Mouse (Mus musculus): ENCODE measurements at regions not wholly inside any gene's neighbourhood (a gene's known extent, or its start where the extent isn't known, plus 50 kb on each side); places are given as distances from the start of the nearest gene placed in this dataset.

GRCm38 (mm10) chr3:14381421-14381992 lies 99.0 kb upstream of the Slc7a12 start:
- Histone ChIP-seq H3K9ac (replicated peaks) (no peak overlapping the region), H3K27me3 (no peaks in the 10 kb centered on the region), H3K4me3 (replicated peaks) (peak overlapping the region; percentile 11; the same call in 1 of the 2 replicates), H3K9me3 (no peaks in the 10 kb centered on the region), H3K4me1 (replicated peaks) (no peaks in the 10 kb centered on the region), H3K4me2 (peak overlapping the region; percentile 43), H3K27ac (no peak overlapping the region), H3K36me3 (no peaks in the 10 kb centered on the region)
- ATAC-seq (ENCODE audit: insufficient number of reproducible peaks, insufficient read depth, low FRiP score, low TSS enrichment, low read depth) = peak; percentile 85; the same call in 1 of the 2 replicates
- WGBS = 16% methylated on average over 18 of the region's 18 CpGs

DNA sequence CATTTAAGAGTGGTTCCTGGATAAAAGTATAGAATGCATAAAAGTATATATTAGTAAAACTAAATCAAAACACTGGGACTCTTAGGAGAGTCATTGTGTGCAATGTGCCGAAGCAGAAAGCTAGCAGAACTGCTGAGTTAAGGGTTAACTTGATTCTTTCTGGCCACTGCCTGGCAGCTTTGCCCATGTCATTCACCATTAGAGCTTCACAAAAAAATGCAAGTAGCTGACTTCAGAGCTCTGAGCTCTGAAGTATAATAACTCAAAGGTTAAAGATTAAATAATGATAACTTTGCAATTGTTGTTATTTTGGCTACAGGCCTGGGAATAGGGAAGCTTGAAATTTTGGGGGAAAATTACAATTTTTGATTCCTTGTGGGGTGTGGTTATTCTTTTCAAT lies 89.8 kb upstream of the Slc7a12 start:
- no peaks in the 10 kb centered on the region for H3K9me3 ChIP-seq
- no peaks in the 10 kb centered on the region for H3K36me3 ChIP-seq
- H3K4me1 ChIP-seq (replicated peaks) = no peaks in the 10 kb centered on the region
- no peak overlapping the region for H3K4me3 ChIP-seq (replicated peaks)
- H3K9ac ChIP-seq (replicated peaks) = no peak overlapping the region
- no peaks in the 10 kb centered on the region for H3K27me3 ChIP-seq
- H3K4me2 ChIP-seq = no peak overlapping the region
- H3K27ac ChIP-seq = no peak overlapping the region
- ATAC-seq (ENCODE audit: insufficient number of reproducible peaks, insufficient read depth, low FRiP score, low TSS enrichment, low read depth) = no peak
- WGBS = 89% methylated on average over 1 of the region's 1 CpGs

DNA sequence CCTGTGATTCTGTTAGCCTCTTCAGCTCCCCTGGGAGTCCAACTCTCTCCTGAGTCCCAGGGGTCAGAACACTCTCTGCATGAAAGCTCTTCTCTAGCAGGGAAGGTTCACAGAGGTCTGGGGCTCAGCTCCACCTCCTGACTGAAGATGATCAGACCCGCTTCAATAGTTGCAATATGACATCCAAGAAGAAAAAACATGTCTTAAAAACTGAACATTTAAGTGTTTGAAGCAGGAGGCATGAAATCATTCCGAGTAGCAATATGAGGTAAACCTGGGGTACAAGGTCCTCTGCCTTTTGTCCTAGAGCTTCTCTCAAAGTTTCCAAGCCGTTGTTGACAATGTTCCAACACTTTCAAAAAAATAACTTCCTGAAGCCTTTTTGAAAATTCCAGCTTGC lies 81.8 kb upstream of the Slc7a12 start:
- H3K27ac ChIP-seq = no peak overlapping the region
- no peak overlapping the region for H3K4me2 ChIP-seq
- no peaks in the 10 kb centered on the region for H3K36me3 ChIP-seq
- H3K4me3 ChIP-seq (replicated peaks) = no peak overlapping the region
- ATAC-seq (ENCODE audit: insufficient number of reproducible peaks, insufficient read depth, low FRiP score, low TSS enrichment, low read depth) = no peak
- H3K9ac ChIP-seq (replicated peaks) = no peak overlapping the region
- WGBS = 90% methylated on average over 3 of the region's 3 CpGs
- H3K4me1 ChIP-seq (replicated peaks) = no peaks in the 10 kb centered on the region
- H3K27me3 ChIP-seq = no peaks in the 10 kb centered on the region
- no peaks in the 10 kb centered on the region for H3K9me3 ChIP-seq

DNA sequence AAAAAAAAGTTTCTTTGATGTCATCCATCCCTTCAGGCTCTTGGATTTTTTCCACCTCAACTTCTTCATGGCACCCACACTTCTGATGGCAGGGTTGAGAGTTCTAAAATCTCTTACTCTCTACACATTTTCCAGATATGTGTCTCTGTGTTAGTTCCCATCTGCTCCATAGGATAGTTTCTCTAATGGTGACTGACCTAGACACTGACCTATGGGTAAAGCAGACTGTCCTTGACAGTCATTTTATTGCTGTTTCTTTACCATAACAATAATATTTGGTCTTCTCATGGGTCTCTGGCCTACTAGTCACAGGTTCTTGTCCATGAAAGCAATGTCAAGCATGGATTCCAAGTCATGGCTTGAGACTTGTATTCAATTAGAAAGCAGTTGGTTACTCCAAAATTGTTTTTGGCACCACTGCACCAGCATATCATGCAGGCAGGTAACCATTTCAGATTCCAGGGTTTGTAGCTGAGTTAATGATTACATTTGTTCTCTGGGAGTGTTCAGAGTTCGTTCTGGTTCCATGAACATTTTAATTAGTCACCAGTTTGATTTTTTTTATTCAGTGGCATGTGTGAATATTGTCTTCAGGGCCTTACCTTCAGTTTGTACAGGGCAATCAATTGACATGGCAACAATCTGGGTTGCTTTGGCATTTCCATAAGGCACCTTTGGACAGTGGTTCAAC lies 71.9 kb upstream of the Slc7a12 start:
- H3K27ac ChIP-seq = no peak overlapping the region
- no peak for ATAC-seq (ENCODE audit: insufficient number of reproducible peaks, insufficient read depth, low FRiP score, low TSS enrichment, low read depth)
- no peaks in the 10 kb centered on the region for H3K36me3 ChIP-seq
- H3K4me1 ChIP-seq (replicated peaks) = no peaks in the 10 kb centered on the region
- 63% methylated on average over 1 of the region's 1 CpGs for WGBS
- no peaks in the 10 kb centered on the region for H3K27me3 ChIP-seq
- no peak overlapping the region for H3K4me3 ChIP-seq (replicated peaks)
- H3K9ac ChIP-seq (replicated peaks) = no peak overlapping the region
- no peaks in the 10 kb centered on the region for H3K9me3 ChIP-seq
- H3K4me2 ChIP-seq = no peak overlapping the region

Data from limb, embryonic 12.5 days (tissue).